Mouse (Mus musculus): ENCODE measurements around the gene Ncstn. TPM values are rescaled to one million over a fixed set of nuclear protein-coding genes. Genes with fewer than 3 reads are reported as not detected.

The Ncstn gene
- polyA plus RNA-seq, 1 experiment from 2014 or later = 127 TPM

- Histone ChIP-seq H3K4me1 (replicated peaks) (no peaks in the 10 kb centered on the region), H3K27ac (no peak overlapping the region), H3K9me3 (no peaks in the 10 kb centered on the region), H3K36me3 (peaks cover 100% of the 10 kb centered on the region), H3K4me3 (no peak overlapping the region), H3K27me3 (ENCODE audit: insufficient read depth, poor library complexity, severe bottlenecking) (no peaks in the 10 kb centered on the region)
- DNase-seq (ENCODE audit: low spot score) = no peak
- 75% methylated on average over 10 of the region's 10 CpGs for WGBS
Observed at GRCm38 (mm10) chr1:172107777-172108477, 25.3 kb upstream of the Ncstn start.

GRCm38 (mm10) chr1:172105101-172105500, 22.5 kb upstream of the Ncstn start:
- H3K36me3 ChIP-seq = peaks cover 100% of the 10 kb centered on the region
- no peak overlapping the region for H3K27ac ChIP-seq
- WGBS = 87% methylated on average over 11 of the region's 11 CpGs
- H3K9me3 ChIP-seq = no peaks in the 10 kb centered on the region
- no peaks in the 10 kb centered on the region for H3K27me3 ChIP-seq (ENCODE audit: insufficient read depth, poor library complexity, severe bottlenecking)
- H3K4me3 ChIP-seq = no peak overlapping the region
- no peak for DNase-seq (ENCODE audit: low spot score)
- no peaks in the 10 kb centered on the region for H3K4me1 ChIP-seq (replicated peaks)

GRCm38 (mm10) chr1:172103619-172104018, 21.0 kb upstream of the Ncstn start:
- no peaks in the 10 kb centered on the region for H3K4me1 ChIP-seq (replicated peaks)
- no peaks in the 10 kb centered on the region for H3K9me3 ChIP-seq
- WGBS = 91% methylated on average over 4 of the region's 4 CpGs
- H3K27me3 ChIP-seq (ENCODE audit: insufficient read depth, poor library complexity, severe bottlenecking) = no peaks in the 10 kb centered on the region
- DNase-seq (ENCODE audit: low spot score) = no peak
- H3K27ac ChIP-seq = no peak overlapping the region
- peaks cover 100% of the 10 kb centered on the region for H3K36me3 ChIP-seq
- H3K4me3 ChIP-seq = no peak overlapping the region

GRCm38 (mm10) chr1:172099325-172100033, 16.9 kb upstream of the Ncstn start:
- Histone ChIP-seq H3K4me3 (no peak overlapping the region), H3K27me3 (ENCODE audit: insufficient read depth, poor library complexity, severe bottlenecking) (no peaks in the 10 kb centered on the region), H3K9me3 (no peaks in the 10 kb centered on the region), H3K27ac (no peak overlapping the region), H3K4me1 (replicated peaks) (no peaks in the 10 kb centered on the region), H3K36me3 (peaks cover 98% of the 10 kb centered on the region)
- no peak for DNase-seq (ENCODE audit: low spot score)
- 90% methylated on average over 6 of the region's 6 CpGs for WGBS

- H3K27ac ChIP-seq = peak overlapping the region; percentile 40; the same call in 1 of the 2 replicates
- H3K9me3 ChIP-seq = no peaks in the 10 kb centered on the region
- DNase-seq (ENCODE audit: low spot score) = no peak
- no peak overlapping the region for H3K4me3 ChIP-seq
- H3K4me1 ChIP-seq (replicated peaks) = no peaks in the 10 kb centered on the region
- peaks cover 98% of the 10 kb centered on the region for H3K36me3 ChIP-seq
- WGBS = 57% methylated on average over 6 of the region's 6 CpGs
- H3K27me3 ChIP-seq (ENCODE audit: insufficient read depth, poor library complexity, severe bottlenecking) = no peaks in the 10 kb centered on the region
Observed at GRCm38 (mm10) chr1:172095202-172095601, 12.6 kb upstream of the Ncstn start.

- Histone ChIP-seq H3K4me1 (replicated peaks) (no peaks in the 10 kb centered on the region), H3K9me3 (no peaks in the 10 kb centered on the region), H3K27me3 (ENCODE audit: insufficient read depth, poor library complexity, severe bottlenecking) (no peaks in the 10 kb centered on the region), H3K36me3 (peaks cover 98% of the 10 kb centered on the region), H3K27ac (no peak overlapping the region), H3K4me3 (no peak overlapping the region)
- DNase-seq (ENCODE audit: low spot score) = no peak
Observed at GRCm38 (mm10) chr1:172094295-172094694, 11.7 kb upstream of the Ncstn start.

GRCm38 (mm10) chr1:172093522-172093921, 10.9 kb upstream of the Ncstn start:
- peaks cover 98% of the 10 kb centered on the region for H3K36me3 ChIP-seq
- no peaks in the 10 kb centered on the region for H3K4me1 ChIP-seq (replicated peaks)
- H3K4me3 ChIP-seq = no peak overlapping the region
- H3K9me3 ChIP-seq = no peaks in the 10 kb centered on the region
- 81% methylated on average over 3 of the region's 3 CpGs for WGBS
- no peak overlapping the region for H3K27ac ChIP-seq
- no peak for DNase-seq (ENCODE audit: low spot score)
- H3K27me3 ChIP-seq (ENCODE audit: insufficient read depth, poor library complexity, severe bottlenecking) = no peaks in the 10 kb centered on the region

- H3K27me3 ChIP-seq (ENCODE audit: insufficient read depth, poor library complexity, severe bottlenecking) = no peaks in the 10 kb centered on the region
- H3K27ac ChIP-seq = peak overlapping the region; percentile 95
- no peak for DNase-seq (ENCODE audit: low spot score)
- 4% methylated on average over 24 of the region's 24 CpGs for WGBS
- peaks cover 30% of the 10 kb centered on the region for H3K36me3 ChIP-seq
- no peaks in the 10 kb centered on the region for H3K9me3 ChIP-seq
- peak overlapping the region; percentile 77 for H3K4me3 ChIP-seq
- peaks cover 28% of the 10 kb centered on the region for H3K4me1 ChIP-seq (replicated peaks)
Observed at GRCm38 (mm10) chr1:172082899-172083445, 377 bp upstream of the Ncstn start.

- no peak for DNase-seq (ENCODE audit: low spot score)
- 79% methylated on average over 5 of the region's 5 CpGs for WGBS
- Histone ChIP-seq H3K4me3 (no peak overlapping the region), H3K27me3 (ENCODE audit: insufficient read depth, poor library complexity, severe bottlenecking) (no peaks in the 10 kb centered on the region), H3K27ac (no peak overlapping the region), H3K9me3 (no peaks in the 10 kb centered on the region), H3K4me1 (replicated peaks) (peaks cover 11% of the 10 kb centered on the region), H3K36me3 (peaks cover 78% of the 10 kb centered on the region)
Observed at GRCm38 (mm10) chr1:172077981-172078380, 4.6 kb downstream of the Ncstn start.

- DNase-seq (ENCODE audit: low spot score) = no peak
- Histone ChIP-seq H3K27ac (0 out of 2 replicates have a peak overlapping the region, but pooled peaks have one; percentile 64), H3K4me3 (no peak overlapping the region), H3K4me1 (replicated peaks) (0 out of 2 replicates have a peak, but pooled peaks cover 13% of the 10 kb centered on the region), H3K36me3 (peaks cover 100% of the 10 kb centered on the region), H3K9me3 (no peaks in the 10 kb centered on the region), H3K27me3 (ENCODE audit: insufficient read depth, poor library complexity, severe bottlenecking) (no peaks in the 10 kb centered on the region)
- 94% methylated on average over 7 of the region's 7 CpGs for WGBS
Observed at GRCm38 (mm10) chr1:172072604-172073003, 10.0 kb downstream of the Ncstn start.

- Histone ChIP-seq H3K4me3 (no peak overlapping the region), H3K9me3 (no peaks in the 10 kb centered on the region), H3K4me1 (replicated peaks) (0 out of 2 replicates have a peak, but pooled peaks cover 13% of the 10 kb centered on the region), H3K36me3 (peaks cover 100% of the 10 kb centered on the region), H3K27me3 (ENCODE audit: insufficient read depth, poor library complexity, severe bottlenecking) (no peaks in the 10 kb centered on the region), H3K27ac (peak overlapping the region; percentile 64)
- DNase-seq (ENCODE audit: low spot score) = no peak
- WGBS = 64% methylated on average over 4 of the region's 4 CpGs
Observed at GRCm38 (mm10) chr1:172071556-172071955, 11.0 kb downstream of the Ncstn start.

- Histone ChIP-seq H3K27me3 (ENCODE audit: insufficient read depth, poor library complexity, severe bottlenecking) (no peaks in the 10 kb centered on the region), H3K4me3 (no peak overlapping the region), H3K36me3 (peaks cover 100% of the 10 kb centered on the region), H3K9me3 (no peaks in the 10 kb centered on the region), H3K27ac (no peak overlapping the region), H3K4me1 (replicated peaks) (peaks cover 20% of the 10 kb centered on the region)
- DNase-seq (ENCODE audit: low spot score) = no peak
- WGBS = 76% methylated on average over 6 of the region's 6 CpGs
Observed at GRCm38 (mm10) chr1:172070227-172070626, 12.4 kb downstream of the Ncstn start.

GRCm38 (mm10) chr1:172064613-172065141, 17.9 kb downstream of the Ncstn start:
- no peaks in the 10 kb centered on the region for H3K27me3 ChIP-seq (ENCODE audit: insufficient read depth, poor library complexity, severe bottlenecking)
- H3K4me3 ChIP-seq = no peak overlapping the region
- peaks cover 59% of the 10 kb centered on the region for H3K36me3 ChIP-seq
- H3K9me3 ChIP-seq = no peaks in the 10 kb centered on the region
- H3K27ac ChIP-seq = peak overlapping the region; percentile 75
- H3K4me1 ChIP-seq (replicated peaks) = peaks cover 55% of the 10 kb centered on the region
- WGBS = 66% methylated on average over 13 of the region's 13 CpGs
- DNase-seq (ENCODE audit: low spot score) = no peak

Data from hindbrain, embryonic 10.5 days (tissue).